Mouse (Mus musculus) olfactory bulb, adult 2 months (tissue): Measurements from ENCODE around the gene Syn3.

Experiments used
- CTCF ChIP-seq: fragments of 200-500 bp; IDR thresholded peaks from 2 replicates; pipeline ENCODE4 v1.5.1; 2012; ENCODE audit warnings: low read depth, mild to moderate bottlenecking, low read length, moderate library complexity; ENCODE audit not compliant: insufficient read depth
- POLR2A ChIP-seq: fragments of 200-500 bp; IDR thresholded peaks from 2 replicates; pipeline ENCODE4 v1.6.1; 2012; ENCODE audit warnings: mild to moderate bottlenecking, low read depth, low read length, moderate library complexity; ENCODE audit not compliant: insufficient read depth

DNA sequence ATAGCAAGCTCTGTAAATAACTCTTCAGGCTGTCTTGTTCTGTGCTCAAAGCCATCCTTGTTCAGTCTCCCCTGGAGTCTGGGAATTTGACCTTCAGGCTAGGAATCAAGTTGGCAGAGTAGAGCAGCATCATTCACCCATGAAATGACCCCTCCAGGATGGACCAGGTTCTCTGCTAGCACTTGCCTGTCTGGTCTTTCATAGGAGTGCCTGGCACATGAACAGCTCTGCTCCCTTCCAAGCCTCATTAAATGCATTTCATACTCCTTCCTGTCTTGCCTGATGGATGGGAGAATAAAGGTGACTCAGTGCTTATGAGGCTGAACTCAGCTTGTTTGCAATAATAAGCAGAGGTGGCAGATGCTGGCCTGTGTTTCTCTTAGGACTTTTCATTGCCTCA lies 394.7 kb downstream of the Syn3 start:
- TF ChIP-seq POLR2A, result no peak
- TF ChIP-seq CTCF, result no peak
